Mouse (Mus musculus) E14TG2a.4 (cell line): ENCODE measurements around the gene Cox20.
"Not testable (repeated sequence)": the region's sequence is repeated elsewhere in the genome, so short reads cannot be mapped to it uniquely, and the experiment has no call there.

Experiments used
- H3K27me3 ChIP-seq: 2 replicates; pipeline ENCODE4 v1.6.1; 2014; ENCODE audit warnings: low read length, control low read depth; ENCODE audit not compliant: insufficient read depth
- H3K36me3 ChIP-seq: 2 replicates; pipeline ENCODE4 v1.6.1; 2014; ENCODE audit warnings: low read length, control low read depth; ENCODE audit not compliant: insufficient read depth
- H3K4me1 ChIP-seq: replicated peaks from 2 replicates; pipeline ENCODE4 v1.6.1; 2014; ENCODE audit warnings: low read depth, low read length, control low read depth
- H3K4me3 ChIP-seq: replicated peaks from 2 replicates; pipeline ENCODE4 v1.5.1; 2014; ENCODE audit warnings: mild to moderate bottlenecking, low read length
- H3K9me3 ChIP-seq: 2 replicates; pipeline ENCODE4 v1.6.1; 2014; ENCODE audit warnings: low read length, control low read depth
- CTCF ChIP-seq: conservative IDR thresholded peaks from 2 replicates; pipeline ENCODE4 v1.5.1; 2014; ENCODE audit warnings: low read length
- NANOG ChIP-seq: IDR thresholded peaks from 2 replicates; pipeline ENCODE4 v1.6.1; 2014; ENCODE audit warnings: borderline replicate concordance, low read length, mixed read lengths
- POU5F1 ChIP-seq: IDR thresholded peaks from 2 replicates; pipeline ENCODE4 v1.6.1; 2014; ENCODE audit warnings: low read length, borderline replicate concordance

The Cox20 gene

GRCm38 (mm10) chr1:178291716-178292115 lies 27.2 kb upstream of the Cox20 start:
- H3K4me1 ChIP-seq: 0 out of 2 replicates have a peak, but pooled peaks cover 2% of the 10 kb centered on the region
- H3K36me3 ChIP-seq: no peaks in the 10 kb centered on the region
- peaks cover 13% of the 10 kb centered on the region for H3K9me3 ChIP-seq
- TF ChIP-seq NANOG (no peak), POU5F1 (no peak), CTCF (no peak)
- no peaks in the 10 kb centered on the region for H3K27me3 ChIP-seq
- H3K4me3 ChIP-seq: no peak overlapping the region

GRCm38 (mm10) chr1:178294051-178294450 lies 24.9 kb upstream of the Cox20 start:
- Histone ChIP-seq H3K9me3 (no peaks in the 10 kb centered on the region), H3K4me3 (no peak overlapping the region), H3K27me3 (no peaks in the 10 kb centered on the region), H3K4me1 (0 out of 2 replicates have a peak, but pooled peaks cover 3% of the 10 kb centered on the region), H3K36me3 (no peaks in the 10 kb centered on the region)
- no peak for TF ChIP-seq POU5F1

GRCm38 (mm10) chr1:178301261-178301660 lies 17.7 kb upstream of the Cox20 start:
- not testable (repeated sequence) for H3K36me3 ChIP-seq, H3K27me3 ChIP-seq, H3K4me1 ChIP-seq, H3K4me3 ChIP-seq
- H3K9me3 ChIP-seq: peaks cover 28% of the 10 kb centered on the region

- no peak for TF ChIP-seq POU5F1
- no peak for TF ChIP-seq NANOG
- peak; percentile 68 for TF ChIP-seq CTCF
- Histone ChIP-seq H3K36me3 (no peaks in the 10 kb centered on the region), H3K4me1 (peaks cover 10% of the 10 kb centered on the region), H3K9me3 (peaks cover 28% of the 10 kb centered on the region), H3K27me3 (no peaks in the 10 kb centered on the region), H3K4me3 (no peak overlapping the region)
Measured at GRCm38 (mm10) chr1:178303425-178303824, 15.5 kb upstream of the Cox20 start.

GRCm38 (mm10) chr1:178309487-178309886 lies 9.4 kb upstream of the Cox20 start:
- Histone ChIP-seq H3K4me3 (no peak overlapping the region), H3K27me3 (no peaks in the 10 kb centered on the region), H3K4me1 (peaks cover 16% of the 10 kb centered on the region), H3K9me3 (peaks cover 10% of the 10 kb centered on the region; the same call in 1 of the 2 replicates), H3K36me3 (no peaks in the 10 kb centered on the region)
- TF ChIP-seq NANOG (no peak), POU5F1 (no peak), CTCF (no peak)

- Histone ChIP-seq H3K27me3 (no peaks in the 10 kb centered on the region), H3K36me3 (no peaks in the 10 kb centered on the region), H3K4me3 (no peak overlapping the region), H3K4me1 (peaks cover 16% of the 10 kb centered on the region), H3K9me3 (peaks cover 10% of the 10 kb centered on the region; the same call in 1 of the 2 replicates)
- TF ChIP-seq POU5F1: no peak
- peak; percentile 59 for TF ChIP-seq CTCF
Measured at GRCm38 (mm10) chr1:178310128-178310527, 8.8 kb upstream of the Cox20 start.

- H3K36me3 ChIP-seq: no peaks in the 10 kb centered on the region
- no peaks in the 10 kb centered on the region for H3K27me3 ChIP-seq
- H3K9me3 ChIP-seq: peaks cover 17% of the 10 kb centered on the region
- TF ChIP-seq NANOG: no peak
- TF ChIP-seq CTCF: no peak
- no peak for TF ChIP-seq POU5F1
- H3K4me1 ChIP-seq: peaks cover 8% of the 10 kb centered on the region
- no peak overlapping the region for H3K4me3 ChIP-seq
Measured at GRCm38 (mm10) chr1:178313039-178313597, 5.8 kb upstream of the Cox20 start.

GRCm38 (mm10) chr1:178314236-178314635 lies 4.7 kb upstream of the Cox20 start:
- Histone ChIP-seq H3K36me3 (no peaks in the 10 kb centered on the region), H3K4me3 (no peak overlapping the region), H3K27me3 (no peaks in the 10 kb centered on the region), H3K9me3 (peaks cover 17% of the 10 kb centered on the region), H3K4me1 (peaks cover 1% of the 10 kb centered on the region; the same call in 1 of the 2 replicates)
- no peak for TF ChIP-seq CTCF
- TF ChIP-seq POU5F1: no peak
- no peak for TF ChIP-seq NANOG

GRCm38 (mm10) chr1:178317275-178318001 lies 1.5 kb upstream of the Cox20 start:
- Histone ChIP-seq H3K4me1 (peaks cover 23% of the 10 kb centered on the region), H3K36me3 (peaks cover 29% of the 10 kb centered on the region), H3K9me3 (peaks cover 12% of the 10 kb centered on the region), H3K27me3 (no peaks in the 10 kb centered on the region), H3K4me3 (peak overlapping the region; percentile 83)
- TF ChIP-seq NANOG: no peak
- no peak for TF ChIP-seq POU5F1
